Mouse (Mus musculus): ENCODE results near the gene Itga1.
A peak's percentile ranks its signal among the peaks of the same experiment; 100 is the strongest.

Gene Itga1

GRCm38 (mm10) chr13:115101355-115102191, at the start of gene Itga1, which contains the start of gene Gm49395:
Gene Itga1, minus strand, starts transcription at chr13:115101964.
Gene Gm49395, minus strand, starts transcription at chr13:115101921.
- DNase-seq (ENCODE audit: low read depth, low spot score), result no peak

- no peak for DNase-seq (ENCODE audit: low read depth, low spot score)
Measured at GRCm38 (mm10) chr13:115150602-115151001, 48.8 kb upstream of the Itga1 start.

GRCm38 (mm10) chr13:115149849-115150248, 48.1 kb upstream of the Itga1 start:
- no peak for DNase-seq (ENCODE audit: low read depth, low spot score)

- no peak for DNase-seq (ENCODE audit: low read depth, low spot score)
Measured at GRCm38 (mm10) chr13:115143575-115143974, 41.8 kb upstream of the Itga1 start.

GRCm38 (mm10) chr13:115142066-115142465, 40.3 kb upstream of the Itga1 start:
- DNase-seq (ENCODE audit: low read depth, low spot score), result no peak

- no peak for DNase-seq (ENCODE audit: low read depth, low spot score)
Measured at GRCm38 (mm10) chr13:115138513-115138912, 36.7 kb upstream of the Itga1 start.

- peak; percentile 13 for DNase-seq (ENCODE audit: low read depth, low spot score)
Measured at GRCm38 (mm10) chr13:115136761-115137160, 35.0 kb upstream of the Itga1 start.

GRCm38 (mm10) chr13:115132435-115132834, 30.7 kb upstream of the Itga1 start:
- DNase-seq (ENCODE audit: low read depth, low spot score), result no peak

GRCm38 (mm10) chr13:115131381-115131780, 29.6 kb upstream of the Itga1 start:
- no peak for DNase-seq (ENCODE audit: low read depth, low spot score)

GRCm38 (mm10) chr13:115130035-115130434, 28.3 kb upstream of the Itga1 start:
- no peak for DNase-seq (ENCODE audit: low read depth, low spot score)

- DNase-seq (ENCODE audit: low read depth, low spot score), result no peak
Measured at GRCm38 (mm10) chr13:115127826-115128225, 26.1 kb upstream of the Itga1 start.

- DNase-seq (ENCODE audit: low read depth, low spot score), result no peak
Measured at GRCm38 (mm10) chr13:115126534-115126933, 24.8 kb upstream of the Itga1 start.

GRCm38 (mm10) chr13:115125130-115125529, 23.4 kb upstream of the Itga1 start:
- no peak for DNase-seq (ENCODE audit: low read depth, low spot score)

GRCm38 (mm10) chr13:115124521-115124920, 22.8 kb upstream of the Itga1 start:
- DNase-seq (ENCODE audit: low read depth, low spot score), result no peak

- DNase-seq (ENCODE audit: low read depth, low spot score), result no peak
Measured at GRCm38 (mm10) chr13:115118756-115119155, 17.0 kb upstream of the Itga1 start.

- no peak for DNase-seq (ENCODE audit: low read depth, low spot score)
Measured at GRCm38 (mm10) chr13:115118195-115118594, 16.4 kb upstream of the Itga1 start.

- DNase-seq (ENCODE audit: low read depth, low spot score), result no peak
Measured at GRCm38 (mm10) chr13:115116930-115117621, 15.3 kb upstream of the Itga1 start.

- no peak for DNase-seq (ENCODE audit: low read depth, low spot score)
Measured at GRCm38 (mm10) chr13:115109628-115110027, 7.9 kb upstream of the Itga1 start.

GRCm38 (mm10) chr13:115107436-115107835, 5.7 kb upstream of the Itga1 start:
- no peak for DNase-seq (ENCODE audit: low read depth, low spot score)

- DNase-seq (ENCODE audit: low read depth, low spot score), result no peak
Measured at GRCm38 (mm10) chr13:115106183-115106582, 4.4 kb upstream of the Itga1 start.

GRCm38 (mm10) chr13:115102754-115103153, 990 bp upstream of the Itga1 start:
- no peak for DNase-seq (ENCODE audit: low read depth, low spot score)

GRCm38 (mm10) chr13:115100381-115101177, 1.2 kb downstream of the Itga1 start:
- DNase-seq (ENCODE audit: low read depth, low spot score), result no peak
